In genomic region chr9:50437830-50438722, GRCm38 (mm10) we compare ENCODE assay signal across 8 mouse cellular contexts. TPM values are rescaled to one million over a fixed set of nuclear protein-coding genes. Genes with fewer than 3 reads are reported as not detected.
DNase-seq lines count a peak whose midpoint lies in the region; ATAC-seq and TF ChIP-seq lines count a peak whose summit lies in the region.

No protein-coding gene starts in this region.

- H3K27me3 ChIP-seq in heart, embryonic 15.5 days = no peaks in the 10 kb centered on the region
- H3K27me3 ChIP-seq in liver, embryonic 13.5 days = no peaks in the 10 kb centered on the region

- H3K4me2 ChIP-seq in heart, embryonic 15.5 days = peak overlapping the region; percentile 75
- H3K4me2 ChIP-seq in liver, embryonic 13.5 days = 0 out of 2 replicates have a peak overlapping the region, but pooled peaks have one; percentile 24

- 18% methylated on average over 17 of the region's 17 CpGs for WGBS in bone marrow, adult 2 months
- 15% methylated on average over 17 of the region's 17 CpGs for WGBS in heart, embryonic 15.5 days
- 16% methylated on average over 17 of the region's 17 CpGs for WGBS in liver, embryonic 13.5 days (ENCODE audit: insufficient replicate concordance)

- 0 out of 2 replicates have a peak, but pooled peaks have one; percentile 40 for ATAC-seq in heart, embryonic 15.5 days (replicated peaks; ENCODE audit: insufficient number of reproducible peaks, insufficient read depth, low FRiP score, low read depth)
- ATAC-seq in liver, embryonic 13.5 days (ENCODE audit: low read depth) = 0 out of 2 replicates have a peak, but pooled peaks have one; percentile 59

- DNase-seq in B cell, adult 2 months = peak; percentile 33 to 34
- DNase-seq in kidney, postnatal 25 days = peak; percentile 85 to 91
- peak; percentile 31 for DNase-seq in liver, embryonic 13.5 days
- DNase-seq in neural tube, embryonic 10.5 days (ENCODE audit: extremely low spot score, low spot score) = peak; percentile 80
- DNase-seq in telencephalon, adult 2 months (ENCODE audit: low read depth, low spot score) = peak; percentile 55

- TF ChIP-seq POLR2A in bone marrow, adult 2 months (IDR thresholded peaks at IDR 0.05; ENCODE audit: borderline replicate concordance, control insufficient read depth, low read depth, low read length) = no peak
- no peak for TF ChIP-seq POLR2A in embryonic fibroblast, embryonic 13.5 days (IDR thresholded peaks at IDR 0.05; ENCODE audit: low read depth, low read length)

- H3K4me1 ChIP-seq in bone marrow, adult 2 months (ENCODE audit: control insufficient read depth, insufficient read depth, low read length) = no peaks in the 10 kb centered on the region
- peaks cover 4% of the 10 kb centered on the region; the same call in 1 of the 2 replicates for H3K4me1 ChIP-seq in embryonic fibroblast, embryonic 13.5 days (ENCODE audit: control insufficient read depth, insufficient read depth, low read length)
- no peaks in the 10 kb centered on the region; the same call in 1 of the 2 replicates for H3K4me1 ChIP-seq in heart, embryonic 15.5 days (replicated peaks)
- H3K4me1 ChIP-seq in liver, embryonic 13.5 days (replicated peaks) = no peaks in the 10 kb centered on the region

- peak overlapping the region; percentile 41; the same call in 1 of the 2 replicates for H3K9ac ChIP-seq in heart, embryonic 15.5 days
- no peak overlapping the region for H3K9ac ChIP-seq in liver, embryonic 13.5 days

- H3K4me3 ChIP-seq in bone marrow, adult 2 months (replicated peaks; ENCODE audit: control insufficient read depth, low read depth, low read length) = no peak overlapping the region
- peak overlapping the region; percentile 25; the same call in 1 of the 2 replicates for H3K4me3 ChIP-seq in embryonic fibroblast, embryonic 13.5 days (ENCODE audit: insufficient read depth, low read length)
- H3K4me3 ChIP-seq in heart, embryonic 15.5 days = peak overlapping the region; percentile 41
- no peak overlapping the region for H3K4me3 ChIP-seq in liver, embryonic 13.5 days (replicated peaks)

- peak; percentile 68 for TF ChIP-seq CTCF in bone marrow, adult 2 months (IDR thresholded peaks at IDR 0.05; ENCODE audit: control insufficient read depth, insufficient read depth, low read length)
- peak; percentile 79 for TF ChIP-seq CTCF in embryonic fibroblast, embryonic 13.5 days (IDR thresholded peaks at IDR 0.05; ENCODE audit: borderline replicate concordance, insufficient read depth, low read length)

- H3K27ac ChIP-seq in bone marrow, adult 2 months (ENCODE audit: control insufficient read depth, insufficient read depth, low read depth, low read length, poor library complexity) = no peak overlapping the region
- H3K27ac ChIP-seq in embryonic fibroblast, embryonic 13.5 days (ENCODE audit: insufficient read depth, low read length) = no peak overlapping the region
- H3K27ac ChIP-seq in heart, embryonic 15.5 days = no peak overlapping the region
- no peak overlapping the region for H3K27ac ChIP-seq in liver, embryonic 13.5 days

- no peaks in the 10 kb centered on the region for H3K36me3 ChIP-seq in heart, embryonic 15.5 days
- no peaks in the 10 kb centered on the region for H3K36me3 ChIP-seq in liver, embryonic 13.5 days

- H3K9me3 ChIP-seq in heart, embryonic 15.5 days (replicated peaks) = no peaks in the 10 kb centered on the region
- no peaks in the 10 kb centered on the region for H3K9me3 ChIP-seq in liver, embryonic 13.5 days (replicated peaks)

RNA-seq across cellular contexts. Expression of gene Plet1, which starts 56.2 kb away (rescaled TPM):
- 1.5 TPM in 1 of 2 replicates, not detected in the other for polyA plus RNA-seq in bone marrow, adult 2 months (2011; ENCODE audit: insufficient read depth, insufficient read length, low replicate concordance, missing spikeins)
- polyA plus RNA-seq in embryonic fibroblast, embryonic 13.5 days (2011; ENCODE audit: insufficient read length, low read depth, missing spikeins) = not detected in 2 replicates
- 0.45 and 1.4 TPM in 2 replicates for polyA plus RNA-seq in heart, embryonic 15.5 days (2015; fragmentation: Nextera tagmentation; extraction: Ambion mirVana)
- polyA plus RNA-seq in liver, embryonic 13.5 days (2015; fragmentation: Nextera tagmentation; extraction: Ambion mirVana) = 0.07 and 0.36 TPM in 2 replicates

Comparison
In these comparisons a context has a peak if more than half of its experiments do, and no peak if none do; other contexts are left out.
1. DNase-seq: peak in every context shown above with its lines; median percentile 88 in kidney, postnatal 25 days; 80 in neural tube, embryonic 10.5 days; 55 in telencephalon, adult 2 months; 34 in B cell, adult 2 months; 31 in liver, embryonic 13.5 days.
2. H3K4me3 ChIP-seq: peak in embryonic fibroblast, embryonic 13.5 days (single experiment) and heart, embryonic 15.5 days (single experiment); none in bone marrow, adult 2 months (single experiment) and liver, embryonic 13.5 days (single experiment).